Mouse (Mus musculus) liver, adult 2 months (tissue): ENCODE results near the gene Sort1. TPM values are rescaled to one million over a fixed set of nuclear protein-coding genes. Genes with fewer than 3 reads are reported as not detected.

ENCODE experiments used
- DNase-seq: peaks from one replicate; pipeline ENCODE4 v3.0.0-alpha.2; 2011; ENCODE audit warnings: low read depth, low spot score; ENCODE audit errors: extremely low read depth
- H3K27ac ChIP-seq: fragments of 200-500 bp; replicated peaks from 2 replicates; pipeline ENCODE4 v1.5.1; 2012; ENCODE audit warnings: low read depth, mild to moderate bottlenecking, control low read depth, inconsistent platforms, low read length; ENCODE audit not compliant: insufficient read depth
- H3K27me3 ChIP-seq: fragments of 200-500 bp; 2 replicates; pipeline ENCODE4 v1.6.1; 2012; ENCODE audit warnings: mild to moderate bottlenecking, moderate library complexity, low read length, inconsistent platforms; ENCODE audit not compliant: control insufficient read depth, insufficient read depth
- H3K36me3 ChIP-seq: fragments of 200-500 bp; 2 replicates; pipeline ENCODE4 v1.6.1; 2012; ENCODE audit warnings: low read length, inconsistent platforms; ENCODE audit not compliant: control insufficient read depth, insufficient read depth
- H3K4me1 ChIP-seq: fragments of 200-500 bp; 2 replicates; pipeline ENCODE4 v1.6.1; 2011; ENCODE audit warnings: low read length; ENCODE audit not compliant: control insufficient read depth, insufficient read depth
- H3K4me3 ChIP-seq: fragments of 200-500 bp; 2 replicates; pipeline ENCODE4 v1.5.1; 2011; ENCODE audit warnings: low read depth, mild to moderate bottlenecking, control low read depth, low read length, moderate library complexity; ENCODE audit not compliant: insufficient read depth
- H3K79me2 ChIP-seq: fragments of 200-500 bp; 2 replicates; pipeline ENCODE4 v1.6.1; 2012; ENCODE audit warnings: inconsistent platforms, mild to moderate bottlenecking, low read length, moderate library complexity; ENCODE audit not compliant: control insufficient read depth, insufficient read depth
- H3K9ac ChIP-seq: fragments of 200-500 bp; 2 replicates; pipeline ENCODE4 v1.6.1; 2012; ENCODE audit warnings: low read depth, mild to moderate bottlenecking, control low read depth, inconsistent platforms, low read length
- CTCF ChIP-seq: fragments of 200-500 bp; IDR thresholded peaks from 2 replicates; pipeline ENCODE4 v1.5.1; 2011; ENCODE audit warnings: low read depth, low read length, control low read depth
- POLR2A ChIP-seq: fragments of 200-500 bp; IDR thresholded peaks from 2 replicates; pipeline ENCODE4 v1.6.1; 2011; ENCODE audit warnings: low read length, control low read depth; ENCODE audit not compliant: insufficient read depth; ENCODE audit errors: extremely low read depth
- WGBS: fragments of 180-500 bp; shearing (Covaris S2); methylation state at CpG from one replicate; pipeline ENCODE4 v1.1.7; 2018; 5-methylcytosine and 5-hydroxymethylcytosine counted together
- polyA plus RNA-seq: library from polyadenylated mRNA; depleted of rRNA; stranded (reverse); fragments of >200 nt; gene quantifications from 2 replicates; pipeline ENCODE4 v1.2.3, GENCODE M21; 2012
- total RNA-seq: library from RNA; depleted of rRNA; stranded (reverse); fragments of >200 nt; gene quantifications from 2 replicates; pipeline ENCODE4 v1.2.3, GENCODE M21; 2014

The Sort1 gene
- total and polyA plus RNA-seq, 2 experiments: 6.5 to 8.3 TPM

DNA sequence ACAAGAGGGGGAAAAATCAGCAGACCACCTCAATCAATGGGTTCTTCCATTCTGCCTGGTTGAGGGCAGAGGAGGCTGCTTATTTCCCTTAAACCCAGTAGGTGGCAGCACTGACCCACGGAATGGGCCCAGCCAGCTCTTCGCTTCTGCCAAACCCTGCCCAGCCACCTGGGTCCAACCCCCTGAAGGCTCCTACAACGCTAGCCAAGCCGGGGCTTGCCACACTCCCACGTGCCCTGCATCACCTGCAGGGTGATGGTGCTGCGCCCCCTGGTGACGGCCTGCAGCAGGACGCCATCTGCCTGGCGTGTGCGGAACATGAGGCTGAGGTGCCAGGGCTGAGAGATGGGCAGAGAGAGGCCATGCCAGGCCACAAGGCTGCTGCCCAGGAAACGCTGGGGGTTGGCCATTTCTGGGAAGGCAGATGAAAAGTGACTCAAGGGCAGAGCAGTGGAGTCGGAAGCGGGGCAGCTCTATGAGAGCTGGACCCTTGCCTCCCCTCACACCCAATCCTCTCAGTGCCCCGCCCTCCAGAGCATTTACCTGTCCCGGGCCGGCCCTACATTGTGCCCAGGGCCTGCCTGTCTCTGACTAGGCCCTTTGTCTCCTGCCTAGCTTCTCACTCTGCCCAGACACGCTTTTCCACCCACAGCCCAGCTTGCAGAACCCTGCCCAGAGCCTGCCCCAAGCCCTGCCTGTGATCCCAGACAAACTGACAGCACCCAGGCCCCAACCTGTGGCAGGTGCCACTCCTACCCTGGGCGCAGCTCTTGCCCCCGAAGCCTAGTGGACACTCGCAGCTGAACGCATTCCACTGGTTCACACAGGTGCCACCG lies 118.0 kb downstream of the Sort1 start:
- Histone ChIP-seq H3K4me3 (no peak overlapping the region), H3K27me3 (no peaks in the 10 kb centered on the region), H3K36me3 (no peaks in the 10 kb centered on the region), H3K27ac (no peak overlapping the region), H3K9ac (no peak overlapping the region), H3K79me2 (no peaks in the 10 kb centered on the region), H3K4me1 (no peaks in the 10 kb centered on the region)
- 32% methylated on average over 22 of the region's 22 CpGs for WGBS
- peak; percentile 87 for DNase-seq
- TF ChIP-seq CTCF (peak; percentile 86; the same call in 1 of the 2 replicates), POLR2A (no peak)

DNA sequence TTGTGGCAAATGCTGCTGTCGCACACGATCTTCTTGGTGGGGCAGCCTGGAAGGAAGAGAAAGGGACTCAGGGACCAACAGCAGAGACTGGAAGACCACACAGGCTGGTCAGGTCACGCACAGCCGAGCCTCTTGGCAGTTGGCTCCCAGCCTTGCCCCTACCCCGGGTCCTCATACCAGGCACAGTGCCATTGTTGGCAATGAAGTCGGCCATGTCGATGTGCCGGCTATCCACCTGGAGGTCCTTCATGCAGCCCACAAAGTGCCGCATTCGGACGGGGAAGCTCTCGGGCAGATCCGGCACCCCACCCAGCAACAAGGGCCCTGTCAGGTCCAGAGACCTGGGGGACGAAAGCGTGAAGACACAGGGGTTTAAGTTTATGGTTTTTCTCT lies 118.6 kb downstream of the Sort1 start:
- Histone ChIP-seq H3K27ac (no peak overlapping the region), H3K4me3 (no peak overlapping the region), H3K36me3 (no peaks in the 10 kb centered on the region), H3K4me1 (no peaks in the 10 kb centered on the region), H3K9ac (no peak overlapping the region), H3K79me2 (no peaks in the 10 kb centered on the region), H3K27me3 (no peaks in the 10 kb centered on the region)
- TF ChIP-seq CTCF (no peak), POLR2A (no peak)
- WGBS: 90% methylated on average over 15 of the region's 15 CpGs
- no peak for DNase-seq

DNA sequence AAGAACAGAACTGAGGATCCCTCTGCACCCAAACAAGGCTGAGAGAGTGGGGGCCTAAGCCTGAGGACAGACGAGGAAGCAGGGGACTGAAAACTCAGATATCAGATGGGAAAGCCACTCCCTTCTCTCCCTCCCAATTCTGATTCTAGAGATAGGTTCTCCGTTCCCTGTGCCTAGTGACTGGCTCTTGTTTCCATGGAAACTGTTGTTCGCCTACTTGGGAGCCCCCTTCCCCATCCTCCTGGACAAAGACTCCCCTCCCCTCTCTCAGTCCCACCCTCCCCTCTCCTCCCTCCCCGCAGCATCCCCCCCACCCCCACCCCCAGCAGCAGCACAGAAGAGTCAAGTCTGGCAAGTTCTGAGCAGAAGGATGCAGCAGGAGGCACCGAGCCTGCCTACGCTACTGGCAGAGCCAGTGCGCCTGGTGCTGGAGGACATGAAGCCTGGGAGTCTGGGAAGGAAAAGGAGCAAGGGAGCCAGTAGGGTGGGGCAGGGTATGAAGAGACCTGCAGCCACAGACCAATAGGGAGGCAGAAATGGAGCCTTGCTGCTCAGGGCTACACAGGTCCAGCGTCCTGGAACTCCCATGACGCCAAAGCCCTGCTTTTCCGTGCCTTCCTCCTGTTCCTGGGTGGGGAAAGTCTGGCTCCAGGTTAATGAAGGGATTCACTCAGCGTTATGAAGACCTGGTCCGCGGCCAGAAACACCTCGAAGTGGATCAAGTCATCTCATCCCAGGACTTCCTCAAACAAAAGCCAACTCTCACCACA lies 121.8 kb downstream of the Sort1 start:
- H3K9ac ChIP-seq: no peak overlapping the region
- H3K27me3 ChIP-seq: no peaks in the 10 kb centered on the region
- H3K36me3 ChIP-seq: no peaks in the 10 kb centered on the region
- H3K4me3 ChIP-seq: no peak overlapping the region
- H3K4me1 ChIP-seq: no peaks in the 10 kb centered on the region
- WGBS: 61% methylated on average over 14 of the region's 14 CpGs
- no peak for DNase-seq
- no peaks in the 10 kb centered on the region for H3K79me2 ChIP-seq
- H3K27ac ChIP-seq: no peak overlapping the region
- TF ChIP-seq CTCF: no peak
- TF ChIP-seq POLR2A: no peak

DNA sequence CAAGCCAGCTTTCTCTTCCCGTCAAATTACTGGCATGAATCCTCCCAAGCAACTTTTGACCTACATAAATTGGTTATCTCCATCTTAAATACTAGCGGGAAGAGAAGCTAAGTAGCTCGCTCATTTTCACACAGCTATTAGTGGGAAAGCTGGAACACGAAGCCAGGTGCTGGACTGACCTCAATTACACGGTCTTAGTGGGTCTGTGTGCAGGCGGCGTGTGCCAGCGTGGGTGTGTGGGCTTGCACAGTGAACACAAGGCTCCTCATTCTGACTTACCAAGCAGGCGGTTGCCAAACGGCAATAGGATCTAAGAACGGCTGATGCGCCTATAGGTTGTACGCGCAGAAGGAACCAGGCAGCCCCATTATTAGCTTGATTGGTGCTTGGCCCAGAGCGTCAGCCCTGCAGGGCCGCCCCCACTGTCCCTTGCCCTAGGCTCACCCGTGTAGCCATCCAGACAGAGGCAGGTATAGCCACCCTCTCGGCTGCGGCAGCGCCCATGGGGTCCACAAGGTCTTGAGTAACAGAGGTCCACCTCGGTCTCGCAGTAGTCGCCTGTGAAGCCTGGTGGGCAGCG lies 122.5 kb downstream of the Sort1 start:
- Histone ChIP-seq H3K9ac (no peak overlapping the region), H3K36me3 (no peaks in the 10 kb centered on the region), H3K27me3 (no peaks in the 10 kb centered on the region), H3K27ac (no peak overlapping the region), H3K79me2 (no peaks in the 10 kb centered on the region), H3K4me3 (no peak overlapping the region), H3K4me1 (no peaks in the 10 kb centered on the region)
- 91% methylated on average over 24 of the region's 24 CpGs for WGBS
- TF ChIP-seq POLR2A (no peak), CTCF (no peak)
- no peak for DNase-seq

DNA sequence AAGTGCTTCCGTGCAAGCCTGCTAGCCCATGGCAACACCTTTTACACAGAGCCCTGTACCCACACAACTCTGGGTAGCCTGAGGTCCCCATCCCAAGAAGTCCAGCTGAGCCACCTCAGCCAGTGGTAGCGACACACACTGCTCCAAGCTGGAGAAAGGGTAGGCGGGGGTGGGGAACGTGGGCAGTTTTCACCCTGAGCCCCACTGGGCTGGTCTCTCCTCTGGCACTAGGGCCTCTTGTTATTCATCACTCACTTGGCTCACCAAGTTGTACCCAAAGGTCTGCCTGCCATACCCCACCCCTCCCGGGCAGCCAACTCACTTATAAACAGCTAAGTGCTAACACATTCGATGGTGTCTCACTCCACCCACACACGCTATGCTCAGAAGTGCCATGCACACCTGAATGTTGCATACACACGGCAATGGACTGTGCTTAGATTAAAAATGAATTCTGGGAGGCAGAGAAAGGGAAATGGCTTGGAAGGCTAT lies 124.7 kb downstream of the Sort1 start:
- H3K4me1 ChIP-seq: no peaks in the 10 kb centered on the region
- no peak overlapping the region for H3K9ac ChIP-seq
- H3K27ac ChIP-seq: no peak overlapping the region
- TF ChIP-seq POLR2A (no peak), CTCF (no peak)
- H3K27me3 ChIP-seq: no peaks in the 10 kb centered on the region
- H3K4me3 ChIP-seq: no peak overlapping the region
- WGBS: 91% methylated on average over 8 of the region's 8 CpGs
- H3K36me3 ChIP-seq: no peaks in the 10 kb centered on the region
- no peak for DNase-seq
- H3K79me2 ChIP-seq: no peaks in the 10 kb centered on the region
